Mouse (Mus musculus) G1E (cell line): ENCODE data around the gene Usp6nl.

Experiments used
- CTCF ChIP-seq: IDR thresholded peaks from 2 replicates; pipeline ENCODE4 v1.5.1; 2012; ENCODE audit warnings: low read depth, low read length, inconsistent platforms, mixed read lengths
- GATA1 ChIP-seq: IDR thresholded peaks from 2 replicates; pipeline ENCODE4 v1.6.1; 2012; ENCODE audit warnings: borderline replicate concordance, low read length, inconsistent platforms, mixed read lengths
- GATA2 ChIP-seq: IDR thresholded peaks from 2 replicates; pipeline ENCODE4 v1.6.1; 2012; ENCODE audit warnings: low read depth, low read length, inconsistent platforms, borderline replicate concordance
- POLR2AphosphoS5 ChIP-seq: IDR thresholded peaks from 2 replicates; pipeline ENCODE4 v1.6.1; 2012; ENCODE audit warnings: low read depth, low read length, inconsistent platforms; ENCODE audit not compliant: insufficient replicate concordance
- TAL1 ChIP-seq: conservative IDR thresholded peaks from 2 replicates; pipeline ENCODE4 v1.6.1; 2012; ENCODE audit warnings: low read depth, low read length, inconsistent platforms, mixed read lengths

DNA sequence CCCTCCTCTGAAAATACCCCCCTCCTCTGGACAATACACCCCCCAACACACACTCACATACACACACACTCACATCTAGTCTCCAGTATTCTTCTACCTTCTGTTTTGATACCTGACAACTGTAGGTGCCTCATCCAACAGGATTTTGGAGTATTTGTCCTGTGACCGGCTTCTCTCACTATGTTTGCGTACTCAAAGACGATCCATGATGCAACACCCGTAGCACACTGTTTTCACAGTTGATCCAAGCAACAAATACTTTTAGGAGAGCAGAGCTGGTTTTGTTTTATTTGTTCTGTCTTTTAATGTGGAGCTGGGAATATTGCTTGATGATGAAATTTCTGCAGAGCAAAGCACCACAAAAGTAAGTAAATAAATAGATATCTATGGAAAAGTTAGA, 17.7 kb upstream of the Usp6nl start:
- TF ChIP-seq CTCF = no peak
- TF ChIP-seq TAL1 = no peak
- no peak for TF ChIP-seq POLR2AphosphoS5
- no peak for TF ChIP-seq GATA1
- TF ChIP-seq GATA2 = no peak
